Mouse (Mus musculus) heart, adult 2 months (tissue): ENCODE measurements around the gene Agbl4.

Experiments
- EP300 ChIP-seq: fragments of 200-500 bp; IDR thresholded peaks from 2 replicates; pipeline ENCODE4 v1.6.1; 2011; ENCODE audit warnings: low read depth, low read length, control low read depth; ENCODE audit not compliant: insufficient read depth
- POLR2A ChIP-seq: fragments of 200-500 bp; IDR thresholded peaks from 2 replicates; pipeline ENCODE4 v1.6.1; 2011; ENCODE audit warnings: mild to moderate bottlenecking, low read depth, low read length, control low read depth; ENCODE audit not compliant: insufficient read depth

GRCm38 (mm10) chr4:111306518-111306917 lies 909.1 kb downstream of the Agbl4 start:
- TF ChIP-seq POLR2A (no peak), EP300 (no peak)
